Mouse (Mus musculus): ENCODE results near the gene Mthfr.

DNA sequence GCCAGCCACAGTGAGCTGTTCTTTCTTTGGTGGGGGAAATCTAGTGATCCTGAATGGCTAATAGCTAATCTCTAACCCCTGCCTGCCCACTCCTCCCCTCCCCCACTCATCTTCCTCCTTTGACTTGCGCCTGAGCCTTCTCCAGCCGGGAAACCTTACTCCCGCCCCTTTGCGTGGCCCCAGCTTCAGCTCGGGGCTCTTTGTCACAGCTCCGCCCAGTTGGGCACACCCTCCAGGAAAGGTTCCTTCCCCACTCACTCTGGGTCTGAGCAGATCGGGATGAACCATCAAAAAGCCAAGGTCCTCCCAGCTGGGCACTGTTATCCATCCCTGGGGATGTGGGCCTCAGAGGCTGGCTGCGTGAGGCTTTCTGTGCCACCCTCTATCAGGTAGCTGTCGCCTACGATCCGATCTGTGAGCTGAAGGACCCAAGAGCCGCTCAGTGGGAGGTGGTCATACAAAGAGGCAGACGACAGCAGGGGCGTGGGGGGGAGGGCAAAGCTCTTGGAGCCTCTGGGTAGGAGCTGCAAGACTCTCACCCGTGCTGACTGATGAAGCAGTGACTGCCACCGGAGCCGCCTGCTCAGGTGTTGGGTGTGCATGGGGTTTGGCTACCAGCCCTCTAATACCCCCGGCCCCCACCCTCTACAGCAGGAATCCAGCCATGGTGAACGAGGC is 2.2 kb downstream of the Mthfr start:
- TF ChIP-seq CTCF (conservative IDR thresholded peaks at IDR 0.05; ENCODE audit: insufficient read depth, insufficient read length, low read depth, low read length) (no peak), POLR2A (IDR thresholded peaks at IDR 0.05; ENCODE audit: low read depth, low read length) (peak; percentile 26)
